Mouse (Mus musculus) bone marrow, adult 2 months (tissue): ENCODE data around the gene Tpd52l1. TPM values are rescaled to one million over a fixed set of nuclear protein-coding genes. Genes with fewer than 3 reads are reported as not detected.

Experiments used
- H3K27ac ChIP-seq: fragments of 200-500 bp; 2 replicates; pipeline ENCODE4 v1.5.1; 2012; ENCODE audit warnings: low read depth, mild to moderate bottlenecking, control low read depth, inconsistent platforms, low read length; ENCODE audit not compliant: control insufficient read depth, poor library complexity, insufficient read depth
- H3K4me1 ChIP-seq: fragments of 200-500 bp; 2 replicates; pipeline ENCODE4 v1.6.1; 2011; ENCODE audit warnings: low read length; ENCODE audit not compliant: control insufficient read depth, insufficient read depth
- H3K4me3 ChIP-seq: fragments of 200-500 bp; replicated peaks from 2 replicates; pipeline ENCODE3; 2011; ENCODE audit warnings: mild to moderate bottlenecking, low read depth, low read length, control low read depth; ENCODE audit not compliant: control insufficient read depth
- CTCF ChIP-seq: fragments of 200-500 bp; IDR thresholded peaks from 2 replicates; pipeline ENCODE4 v1.5.1; 2011; ENCODE audit warnings: low read length, control low read depth; ENCODE audit not compliant: control insufficient read depth, insufficient read depth
- POLR2A ChIP-seq: fragments of 200-500 bp; IDR thresholded peaks from 2 replicates; pipeline ENCODE4 v1.6.1; 2011; ENCODE audit warnings: low read depth, mild to moderate bottlenecking, control low read depth, low read length, borderline replicate concordance; ENCODE audit not compliant: control insufficient read depth
- WGBS: fragments of 180-500 bp; shearing (Covaris S2); methylation state at CpG from one replicate; pipeline ENCODE4 v1.1.7; 2018; 5-methylcytosine and 5-hydroxymethylcytosine counted together
- polyA plus RNA-seq: library from polyadenylated mRNA; stranded (reverse); fragments of >200 nt; gene quantifications from 2 replicates; pipeline ENCODE4 v1.2.4, GENCODE M21; 2011; ENCODE audit warnings: low replicate concordance; ENCODE audit not compliant: missing spikeins, insufficient read depth, insufficient read length

The Tpd52l1 gene
- 1.9 TPM in 1 of 2 replicates, not detected in the other for polyA plus RNA-seq

DNA sequence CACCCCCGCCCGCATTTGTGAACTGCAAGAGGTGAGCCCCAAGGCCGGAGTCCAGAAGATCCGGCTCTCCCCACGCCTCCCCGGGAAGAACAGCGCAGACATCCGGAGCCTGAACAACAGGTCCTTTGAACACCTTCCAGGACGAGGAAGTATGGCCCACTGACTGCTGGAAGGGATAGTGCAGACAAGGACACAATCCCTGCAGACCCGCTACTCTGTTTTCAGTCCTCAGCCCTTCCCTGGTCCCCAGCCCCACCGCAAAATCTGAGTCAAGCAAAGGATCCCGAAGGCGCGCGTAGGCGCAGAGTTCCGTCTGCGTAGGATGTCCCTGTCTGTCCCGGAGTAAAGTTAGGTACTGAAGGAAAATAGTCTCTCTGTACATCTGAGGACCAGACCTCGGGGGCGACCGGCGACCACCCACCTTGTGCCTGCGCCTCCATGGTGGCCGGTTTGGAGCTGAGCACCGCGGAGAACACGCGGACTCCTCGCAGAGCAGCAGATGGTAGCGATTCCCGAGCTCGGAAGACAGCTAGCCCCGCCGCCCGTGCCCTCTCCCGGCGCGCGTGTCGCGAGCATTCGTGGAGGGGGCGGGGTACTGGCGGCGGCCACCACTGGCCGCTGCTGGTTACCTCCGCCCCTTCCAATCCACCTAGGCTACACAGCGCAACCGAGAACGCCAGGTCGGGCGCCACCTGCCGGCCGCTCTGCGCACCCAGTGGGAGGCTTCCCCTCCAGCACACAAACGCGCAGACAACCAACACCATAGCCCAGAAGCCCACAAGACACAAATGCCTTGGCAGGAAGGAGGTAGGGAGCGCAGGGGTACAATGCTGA, at the start of gene Tpd52l1:
TSS of gene Tpd52l1 (minus strand) at position 668 of the 834 bp plus-strand sequence.
- H3K4me3 ChIP-seq: no peak within 1 kb of the TSS
- TF ChIP-seq POLR2A (no peak), CTCF (peak; percentile 57)
- no peaks in the 10 kb centered on the region for H3K4me1 ChIP-seq
- WGBS: 2% methylated on average over 59 of the region's 59 CpGs
- H3K27ac ChIP-seq: no peak within 1 kb of the TSS

DNA sequence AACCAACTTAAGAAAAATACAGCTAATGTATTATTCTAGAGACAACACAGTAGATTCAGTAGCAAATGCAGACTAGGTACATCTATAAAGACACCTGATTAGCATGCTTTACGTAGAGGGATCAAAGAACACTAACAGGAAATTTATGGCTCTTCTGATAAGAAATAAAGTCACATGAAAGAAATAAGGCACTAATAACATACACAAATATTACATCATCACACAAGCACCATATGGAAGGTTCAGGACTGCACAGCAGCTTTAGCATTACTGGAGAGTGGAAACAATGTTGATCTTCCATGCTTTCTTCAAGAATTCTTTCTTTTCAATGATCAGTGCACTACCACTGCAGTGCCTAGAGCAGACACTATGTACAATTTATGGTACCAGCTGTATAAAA, 48.5 kb upstream of the Tpd52l1 start:
- 85% methylated on average over 1 of the region's 1 CpGs for WGBS
- Histone ChIP-seq H3K4me1 (no peaks in the 10 kb centered on the region), H3K27ac (no peak overlapping the region), H3K4me3 (no peak overlapping the region)
- TF ChIP-seq POLR2A (no peak), CTCF (no peak)

DNA sequence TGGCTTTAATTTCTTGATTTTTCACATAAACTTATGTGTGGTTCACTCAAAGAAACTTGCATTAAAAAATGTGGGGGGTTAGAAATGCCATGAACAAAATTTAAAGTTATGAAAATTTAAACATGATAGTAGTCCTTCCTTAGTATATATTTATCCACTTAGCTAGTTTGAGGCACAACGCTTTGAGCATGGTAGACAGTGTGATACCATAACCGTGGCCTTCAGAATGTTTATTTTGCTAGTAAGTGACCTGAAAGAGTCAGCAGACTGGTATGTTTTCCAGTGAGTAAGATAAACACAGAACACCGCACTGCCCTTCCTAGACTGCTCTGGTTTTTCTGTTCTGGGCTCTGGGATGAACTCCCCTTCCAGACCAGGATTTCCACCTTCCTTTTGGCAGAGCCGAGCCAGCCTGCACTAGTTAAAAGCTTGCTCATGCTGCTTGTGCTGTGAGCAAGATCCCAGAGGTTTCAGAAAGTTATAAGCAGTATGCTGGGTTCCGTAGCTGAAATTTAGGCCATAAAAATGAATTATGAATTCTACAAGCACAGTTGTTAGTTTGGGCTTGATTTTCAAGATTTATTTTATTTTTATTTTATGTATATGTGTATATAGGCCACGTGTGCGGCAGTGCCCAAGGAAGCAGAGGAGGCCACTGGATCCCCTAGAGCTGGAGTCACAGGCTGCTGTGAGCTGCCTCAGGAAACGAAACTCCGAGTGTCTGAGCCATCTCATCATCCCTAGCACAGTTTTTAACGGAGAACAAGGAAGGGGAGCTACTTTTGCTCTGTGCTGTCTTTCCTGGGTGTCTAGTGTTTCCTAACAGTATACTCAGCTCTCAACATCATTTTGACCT, 21.5 kb upstream of the Tpd52l1 start:
- Histone ChIP-seq H3K4me1 (no peaks in the 10 kb centered on the region), H3K27ac (no peak overlapping the region), H3K4me3 (no peak overlapping the region)
- TF ChIP-seq CTCF (no peak), POLR2A (no peak)
- WGBS: 76% methylated on average over 10 of the region's 10 CpGs

DNA sequence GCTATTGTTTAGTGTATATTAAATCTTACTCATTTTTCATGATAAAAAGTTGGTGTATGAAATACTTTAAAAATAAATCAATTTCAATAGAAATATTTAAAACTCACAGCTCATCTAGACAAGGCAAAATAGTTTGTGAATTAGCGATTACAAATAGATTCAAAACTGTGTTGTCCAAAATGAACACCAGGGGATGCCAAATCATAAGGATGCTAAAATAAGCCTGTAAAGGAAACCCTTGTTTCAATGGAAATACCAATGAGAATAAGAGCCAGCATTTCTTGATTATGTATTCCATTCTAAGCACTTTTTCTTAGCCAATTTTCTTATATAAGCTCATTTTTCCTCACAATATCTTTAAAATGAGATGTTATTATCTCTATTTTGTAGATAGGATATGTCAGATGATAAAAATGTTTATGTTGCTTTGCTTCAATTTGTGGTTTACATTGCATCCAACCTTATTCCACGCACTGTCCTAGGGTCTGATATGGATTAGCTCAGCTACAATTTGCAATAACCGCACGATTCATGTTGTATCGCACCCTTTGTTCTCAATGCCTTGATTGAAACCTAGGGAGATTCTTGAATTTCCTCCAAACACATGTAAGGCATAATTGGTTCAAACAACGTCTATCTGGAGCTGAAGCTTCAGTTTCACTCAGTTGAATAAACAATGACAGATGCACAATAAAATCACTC, 20.2 kb upstream of the Tpd52l1 start:
- 71% methylated on average over 6 of the region's 6 CpGs for WGBS
- no peaks in the 10 kb centered on the region for H3K4me1 ChIP-seq
- TF ChIP-seq POLR2A (no peak), CTCF (no peak)

DNA sequence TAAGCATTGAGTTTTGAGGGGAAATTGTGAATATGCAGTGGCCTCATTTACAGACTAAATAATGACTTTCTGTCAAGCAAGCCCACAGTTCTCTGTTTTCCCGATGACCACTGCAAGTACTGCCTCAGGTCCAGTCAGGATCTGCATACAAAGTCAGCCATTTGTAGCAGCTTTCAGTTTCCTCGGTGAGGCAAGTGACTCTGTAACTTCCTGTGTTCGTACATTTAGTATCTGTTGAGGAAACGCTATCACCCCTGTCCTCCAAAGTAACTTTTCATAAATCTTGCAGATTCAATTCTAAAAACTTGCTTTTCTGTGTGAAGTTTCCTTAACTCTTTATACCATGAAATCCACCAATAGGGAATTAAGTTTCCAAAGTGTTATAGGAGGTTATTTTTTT, 19.7 kb upstream of the Tpd52l1 start:
- Histone ChIP-seq H3K4me1 (no peaks in the 10 kb centered on the region), H3K4me3 (no peak overlapping the region), H3K27ac (no peak overlapping the region)
- TF ChIP-seq POLR2A: no peak
- no peak for TF ChIP-seq CTCF
- 9% methylated on average over 4 of the region's 4 CpGs for WGBS

More for the DNA sequence above, 20.2 kb upstream of the Tpd52l1 start:
- Histone ChIP-seq H3K4me3 (no peak overlapping the region), H3K27ac (no peak overlapping the region)

DNA sequence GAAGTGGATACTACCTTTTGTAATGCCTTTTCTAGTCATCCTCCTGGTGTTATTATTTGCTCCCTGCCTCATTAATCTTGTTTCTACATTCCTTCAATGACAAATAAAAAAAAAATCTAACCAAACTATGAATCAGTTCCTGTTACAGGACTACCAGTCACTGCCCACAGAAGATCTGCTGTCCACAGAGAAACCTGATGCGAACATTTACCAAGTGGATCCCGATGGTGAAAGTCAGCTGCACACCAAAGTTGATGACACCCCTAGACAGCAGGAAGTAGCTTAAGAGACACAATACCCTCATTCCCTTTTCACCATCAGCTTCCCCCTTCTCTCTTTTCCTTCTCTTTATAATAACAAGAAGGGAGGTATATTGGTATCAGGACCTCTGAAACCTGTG, 17.3 kb upstream of the Tpd52l1 start:
- H3K27ac ChIP-seq: no peak overlapping the region
- TF ChIP-seq CTCF: no peak
- no peak for TF ChIP-seq POLR2A
- no peaks in the 10 kb centered on the region for H3K4me1 ChIP-seq
- H3K4me3 ChIP-seq: no peak overlapping the region
- 64% methylated on average over 2 of the region's 2 CpGs for WGBS

DNA sequence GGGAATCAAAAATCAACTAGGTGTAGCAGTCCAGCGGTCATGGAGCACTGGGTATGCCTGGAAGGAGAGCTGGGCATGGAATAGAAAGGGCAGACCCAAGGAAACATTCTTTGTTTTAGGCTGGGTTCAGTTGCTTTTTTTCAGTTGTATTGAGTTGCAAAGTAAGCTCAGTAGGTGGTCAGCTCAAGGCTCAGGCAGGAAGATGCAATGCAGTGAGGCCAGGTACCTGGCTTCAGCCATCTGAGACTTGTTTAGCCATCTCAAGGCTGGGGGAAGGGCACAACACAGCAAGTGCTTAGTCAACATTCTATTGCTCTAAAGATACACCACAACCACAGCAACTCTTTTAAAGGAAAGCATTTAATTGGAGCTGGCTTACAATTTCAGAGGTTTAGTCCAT, 11.0 kb upstream of the Tpd52l1 start:
- H3K4me3 ChIP-seq: no peak overlapping the region
- WGBS: 63% methylated on average over 1 of the region's 1 CpGs
- no peak for TF ChIP-seq CTCF
- no peak for TF ChIP-seq POLR2A
- no peaks in the 10 kb centered on the region for H3K4me1 ChIP-seq
- H3K27ac ChIP-seq: no peak overlapping the region
